Mouse (Mus musculus): Measurements from ENCODE around the gene Palm. TPM values are rescaled to one million over a fixed set of nuclear protein-coding genes. Genes with fewer than 3 reads are reported as not detected.

The Palm gene
- polyA plus RNA-seq, 1 experiment from 2014 or later: 72.4 TPM

- Histone ChIP-seq H3K9me3 (replicated peaks) (no peaks in the 10 kb centered on the region), H3K36me3 (0 out of 2 replicates have a peak, but pooled peaks cover 2% of the 10 kb centered on the region), H3K4me2 (no peak overlapping the region), H3K4me1 (replicated peaks) (peaks cover 41% of the 10 kb centered on the region), H3K4me3 (no peak overlapping the region), H3K27ac (ENCODE audit: poor library complexity, severe bottlenecking) (0 out of 2 replicates have a peak overlapping the region, but pooled peaks have one; percentile 5), H3K27me3 (replicated peaks) (no peaks in the 10 kb centered on the region), H3K9ac (no peak overlapping the region)
- 76% methylated on average over 12 of the region's 12 CpGs for WGBS
- ATAC-seq (ENCODE audit: insufficient number of reproducible peaks, low FRiP score): no peak
These were observed 5.0 kb downstream of the Palm start for GRCm38 (mm10) chr10:79798289-79798928.

GRCm38 (mm10) chr10:79800508-79800907 is 7.1 kb downstream of the Palm start:
- no peak overlapping the region for H3K9ac ChIP-seq
- H3K4me3 ChIP-seq: no peak overlapping the region
- no peak for ATAC-seq (ENCODE audit: insufficient number of reproducible peaks, low FRiP score)
- H3K9me3 ChIP-seq (replicated peaks): no peaks in the 10 kb centered on the region
- WGBS: 83% methylated on average over 11 of the region's 11 CpGs
- H3K4me1 ChIP-seq (replicated peaks): peaks cover 43% of the 10 kb centered on the region
- no peaks in the 10 kb centered on the region for H3K27me3 ChIP-seq (replicated peaks)
- H3K27ac ChIP-seq (ENCODE audit: poor library complexity, severe bottlenecking): no peak overlapping the region
- 0 out of 2 replicates have a peak, but pooled peaks cover 2% of the 10 kb centered on the region for H3K36me3 ChIP-seq
- H3K4me2 ChIP-seq: no peak overlapping the region

GRCm38 (mm10) chr10:79801837-79802236 is 8.5 kb downstream of the Palm start:
- peak overlapping the region; percentile 41; the same call in 1 of the 2 replicates for H3K9ac ChIP-seq
- 40% methylated on average over 3 of the region's 3 CpGs for WGBS

GRCm38 (mm10) chr10:79802331-79802971 is 9.1 kb downstream of the Palm start:
- Histone ChIP-seq H3K4me2 (peak overlapping the region; percentile 28), H3K27me3 (replicated peaks) (no peaks in the 10 kb centered on the region), H3K4me3 (no peak overlapping the region), H3K27ac (ENCODE audit: poor library complexity, severe bottlenecking) (peak overlapping the region; percentile 66), H3K4me1 (replicated peaks) (peaks cover 56% of the 10 kb centered on the region), H3K36me3 (no peaks in the 10 kb centered on the region), H3K9ac (peak overlapping the region; percentile 41; the same call in 1 of the 2 replicates), H3K9me3 (replicated peaks) (no peaks in the 10 kb centered on the region)
- peak; percentile 53 for ATAC-seq (ENCODE audit: insufficient number of reproducible peaks, low FRiP score)
- WGBS: 22% methylated on average over 11 of the region's 11 CpGs

More at GRCm38 (mm10) chr10:79801837-79802236, 8.5 kb downstream of the Palm start:
- Histone ChIP-seq H3K27ac (ENCODE audit: poor library complexity, severe bottlenecking) (peak overlapping the region; percentile 66), H3K36me3 (no peaks in the 10 kb centered on the region), H3K4me1 (replicated peaks) (peaks cover 54% of the 10 kb centered on the region), H3K9me3 (replicated peaks) (no peaks in the 10 kb centered on the region), H3K4me3 (no peak overlapping the region), H3K27me3 (replicated peaks) (no peaks in the 10 kb centered on the region), H3K4me2 (peak overlapping the region; percentile 28)
- no peak for ATAC-seq (ENCODE audit: insufficient number of reproducible peaks, low FRiP score)

GRCm38 (mm10) chr10:79803716-79804323 is 10.4 kb downstream of the Palm start:
- no peaks in the 10 kb centered on the region for H3K36me3 ChIP-seq
- H3K4me1 ChIP-seq (replicated peaks): peaks cover 55% of the 10 kb centered on the region
- H3K4me2 ChIP-seq: peak overlapping the region; percentile 40
- no peak overlapping the region for H3K4me3 ChIP-seq
- H3K27me3 ChIP-seq (replicated peaks): no peaks in the 10 kb centered on the region
- ATAC-seq (ENCODE audit: insufficient number of reproducible peaks, low FRiP score): no peak; the same call in 1 of the 2 replicates
- peak overlapping the region; percentile 56; the same call in 1 of the 2 replicates for H3K9ac ChIP-seq
- 14% methylated on average over 29 of the region's 29 CpGs for WGBS
- H3K27ac ChIP-seq (ENCODE audit: poor library complexity, severe bottlenecking): peak overlapping the region; percentile 62; the same call in 1 of the 2 replicates
- no peaks in the 10 kb centered on the region for H3K9me3 ChIP-seq (replicated peaks)

- peak overlapping the region; percentile 83 for H3K27ac ChIP-seq (ENCODE audit: poor library complexity, severe bottlenecking)
- WGBS: 24% methylated on average over 11 of the region's 11 CpGs
These were observed 12.3 kb downstream of the Palm start for GRCm38 (mm10) chr10:79805636-79806035.

GRCm38 (mm10) chr10:79806331-79806730 is 13.0 kb downstream of the Palm start:
- H3K4me3 ChIP-seq: peak overlapping the region; percentile 24
- no peak for ATAC-seq (ENCODE audit: insufficient number of reproducible peaks, low FRiP score)
- 68% methylated on average over 9 of the region's 9 CpGs for WGBS
- H3K9ac ChIP-seq: peak overlapping the region; percentile 54
- peak overlapping the region; percentile 83 for H3K27ac ChIP-seq (ENCODE audit: poor library complexity, severe bottlenecking)
- no peaks in the 10 kb centered on the region for H3K27me3 ChIP-seq (replicated peaks)
- no peaks in the 10 kb centered on the region for H3K9me3 ChIP-seq (replicated peaks)
- H3K4me1 ChIP-seq (replicated peaks): peaks cover 55% of the 10 kb centered on the region
- H3K4me2 ChIP-seq: peak overlapping the region; percentile 53
- H3K36me3 ChIP-seq: peaks cover 6% of the 10 kb centered on the region

More at GRCm38 (mm10) chr10:79805636-79806035, 12.3 kb downstream of the Palm start:
- Histone ChIP-seq H3K4me1 (replicated peaks) (peaks cover 55% of the 10 kb centered on the region), H3K4me3 (peak overlapping the region; percentile 24), H3K9me3 (replicated peaks) (no peaks in the 10 kb centered on the region), H3K9ac (0 out of 2 replicates have a peak overlapping the region, but pooled peaks have one; percentile 54), H3K36me3 (peaks cover 4% of the 10 kb centered on the region), H3K4me2 (peak overlapping the region; percentile 53), H3K27me3 (replicated peaks) (no peaks in the 10 kb centered on the region)
- ATAC-seq (ENCODE audit: insufficient number of reproducible peaks, low FRiP score): peak; percentile 76

- peak overlapping the region; percentile 83 for H3K27ac ChIP-seq (ENCODE audit: poor library complexity, severe bottlenecking)
- H3K4me2 ChIP-seq: peak overlapping the region; percentile 53
- no peaks in the 10 kb centered on the region for H3K27me3 ChIP-seq (replicated peaks)
- H3K36me3 ChIP-seq: peaks cover 6% of the 10 kb centered on the region
- H3K9ac ChIP-seq: peak overlapping the region; percentile 54
- peak overlapping the region; percentile 24 for H3K4me3 ChIP-seq
- no peaks in the 10 kb centered on the region for H3K9me3 ChIP-seq (replicated peaks)
- 63% methylated on average over 10 of the region's 10 CpGs for whole genome bisulfite sequencing
- 0 out of 2 replicates have a peak, but pooled peaks have one; percentile 36 for ATAC-seq (ENCODE audit: insufficient number of reproducible peaks, low FRiP score)
- H3K4me1 ChIP-seq (replicated peaks): peaks cover 50% of the 10 kb centered on the region
These were observed 13.6 kb downstream of the Palm start for GRCm38 (mm10) chr10:79806972-79807371.

- WGBS: 48% methylated on average over 11 of the region's 11 CpGs
- Histone ChIP-seq H3K4me2 (peak overlapping the region; percentile 53), H3K27me3 (replicated peaks) (no peaks in the 10 kb centered on the region), H3K27ac (ENCODE audit: poor library complexity, severe bottlenecking) (peak overlapping the region; percentile 83), H3K4me3 (peak overlapping the region; percentile 24), H3K9me3 (replicated peaks) (no peaks in the 10 kb centered on the region), H3K36me3 (peaks cover 11% of the 10 kb centered on the region), H3K9ac (peak overlapping the region; percentile 55), H3K4me1 (replicated peaks) (peaks cover 42% of the 10 kb centered on the region)
- 0 out of 2 replicates have a peak, but pooled peaks have one; percentile 11 for ATAC-seq (ENCODE audit: insufficient number of reproducible peaks, low FRiP score)
These were observed 14.5 kb downstream of the Palm start for GRCm38 (mm10) chr10:79807826-79808225.

GRCm38 (mm10) chr10:79808728-79809127 is 15.4 kb downstream of the Palm start:
- Histone ChIP-seq H3K4me1 (replicated peaks) (peaks cover 33% of the 10 kb centered on the region), H3K9me3 (replicated peaks) (no peaks in the 10 kb centered on the region), H3K4me3 (peak overlapping the region; percentile 24; the same call in 1 of the 2 replicates), H3K4me2 (peak overlapping the region; percentile 53), H3K9ac (peak overlapping the region; percentile 55; the same call in 1 of the 2 replicates), H3K36me3 (peaks cover 11% of the 10 kb centered on the region), H3K27ac (ENCODE audit: poor library complexity, severe bottlenecking) (0 out of 2 replicates have a peak overlapping the region, but pooled peaks have one; percentile 83), H3K27me3 (replicated peaks) (no peaks in the 10 kb centered on the region)
- 71% methylated on average over 11 of the region's 11 CpGs for WGBS
- no peak for ATAC-seq (ENCODE audit: insufficient number of reproducible peaks, low FRiP score)

All from heart, embryonic 12.5 days (tissue).